Mouse (Mus musculus) hindbrain, embryonic 11.5 days (tissue): ENCODE data around the gene Arap1. TPM values are rescaled to one million over a fixed set of nuclear protein-coding genes. Genes with fewer than 3 reads are reported as not detected.

Source experiments
- ATAC-seq: fragments of 200-750 bp; cut with Nextera tagmentation; 2 replicates; pipeline ENCODE4 v1.8.0; 2017; ENCODE audit warnings: mild to moderate bottlenecking, moderate TSS enrichment, moderate library complexity; ENCODE audit not compliant: low FRiP score
- DNase-seq: peaks from one replicate; pipeline ENCODE4 v3.0.0-alpha.2; 2015; ENCODE audit warnings: low spot score
- H3K27ac ChIP-seq: fragments of 300-500 bp; sonication (generic); 2 replicates; pipeline ENCODE4 v1.5.1; 2014; ENCODE audit warnings: mild to moderate bottlenecking, low read depth, low read length
- H3K27me3 ChIP-seq: fragments of 300-500 bp; sonication (generic); 2 replicates; pipeline ENCODE4 v1.6.1; 2014; ENCODE audit warnings: mild to moderate bottlenecking, low read length, moderate library complexity, mixed read lengths; ENCODE audit not compliant: control insufficient read depth, insufficient read depth
- H3K36me3 ChIP-seq: fragments of 300-500 bp; sonication (generic); 2 replicates; pipeline ENCODE4 v1.6.1; 2014; ENCODE audit warnings: mild to moderate bottlenecking, low read length, moderate library complexity, mixed read lengths; ENCODE audit not compliant: control insufficient read depth, insufficient read depth
- H3K4me1 ChIP-seq: fragments of 300-500 bp; sonication (generic); replicated peaks from 2 replicates; pipeline ENCODE4 v1.6.1; 2014; ENCODE audit warnings: low read length, mixed read lengths; ENCODE audit not compliant: control insufficient read depth, insufficient read depth
- H3K4me2 ChIP-seq: fragments of 300-500 bp; sonication (generic); replicated peaks from 2 replicates; pipeline ENCODE4 v1.6.1; 2014; ENCODE audit warnings: mild to moderate bottlenecking, low read depth, low read length
- H3K4me3 ChIP-seq: fragments of 300-500 bp; sonication (generic); 2 replicates; pipeline ENCODE4 v1.5.1; 2014; ENCODE audit warnings: low read depth, low read length
- H3K9ac ChIP-seq: fragments of 300-500 bp; sonication (generic); 2 replicates; pipeline ENCODE4 v1.6.1; 2014; ENCODE audit warnings: low read depth, low read length
- H3K9me3 ChIP-seq: fragments of 300-500 bp; sonication (generic); 2 replicates; pipeline ENCODE4 v1.6.1; 2016; ENCODE audit warnings: low read length; ENCODE audit not compliant: control insufficient read depth
- WGBS: fragments of 180-500 bp; shearing (Covaris S2); extraction: QIAGEN DNeasy Blood & Tissue Kit; methylation state at CpG from one replicate; pipeline ENCODE4 v1.1.7; 2014; 5-methylcytosine and 5-hydroxymethylcytosine counted together
- polyA plus RNA-seq: library from polyadenylated mRNA; unstranded; fragments of >200 nt; fragmentation: Nextera tagmentation; extraction: Ambion mirVana; gene quantifications from 2 replicates; pipeline ENCODE4 v1.2.1, GENCODE M21; 2014

Arap1 gene
- polyA plus RNA-seq, 1 experiment from 2014 or later = 13.9 TPM

DNA sequence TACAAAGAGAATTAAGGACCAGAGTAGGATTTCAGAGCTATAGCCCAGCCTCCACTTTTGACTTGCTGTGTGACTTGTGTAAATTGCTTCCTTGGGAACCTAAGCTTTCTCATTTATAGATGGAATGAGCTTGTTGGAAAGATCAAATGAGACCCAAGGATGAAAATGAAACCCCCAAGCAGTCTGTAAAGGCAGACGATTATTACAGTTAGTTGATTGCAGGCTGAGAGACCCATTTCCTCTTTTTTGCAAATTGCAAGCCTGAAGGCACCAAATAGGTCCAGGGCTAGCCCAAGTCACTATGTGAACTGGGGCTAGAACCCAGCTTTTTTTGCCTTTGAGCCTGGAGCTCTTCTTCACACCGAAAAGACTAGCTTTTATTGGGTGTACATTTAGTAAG lies 36.8 kb upstream of the Arap1 start:
- no peaks in the 10 kb centered on the region for H3K4me1 ChIP-seq
- no peak overlapping the region for H3K27ac ChIP-seq
- peak overlapping the region; percentile 49; the same call in 1 of the 2 replicates for H3K4me3 ChIP-seq
- WGBS = 40% methylated on average over 2 of the region's 2 CpGs
- H3K9me3 ChIP-seq = no peaks in the 10 kb centered on the region
- ATAC-seq (no peak), DNase-seq (no peak)
- H3K36me3 ChIP-seq = no peaks in the 10 kb centered on the region
- no peaks in the 10 kb centered on the region for H3K27me3 ChIP-seq
- peak overlapping the region; percentile 35 for H3K4me2 ChIP-seq
- H3K9ac ChIP-seq = no peak overlapping the region

DNA sequence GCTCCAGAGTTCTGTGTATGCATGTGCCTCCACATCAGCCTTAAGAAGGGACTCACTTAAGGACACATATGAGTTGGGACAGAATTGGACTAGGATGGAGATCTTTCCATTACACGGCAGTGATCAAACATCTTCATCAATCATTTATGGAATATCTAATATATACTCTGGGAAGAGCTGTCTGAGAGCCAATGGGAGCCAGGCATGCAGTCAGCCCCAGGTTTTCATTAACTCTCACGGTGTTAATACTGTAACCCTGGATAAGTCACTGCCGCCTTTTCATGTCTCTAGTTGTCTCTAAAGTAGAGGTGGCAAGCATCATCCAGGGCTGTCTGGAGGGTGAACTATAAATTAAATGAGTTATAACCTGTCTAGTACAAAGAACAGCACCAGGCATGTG lies 34.8 kb upstream of the Arap1 start:
- ATAC-seq = no peak
- Histone ChIP-seq H3K27me3 (no peaks in the 10 kb centered on the region), H3K36me3 (no peaks in the 10 kb centered on the region), H3K9ac (no peak overlapping the region), H3K27ac (no peak overlapping the region), H3K4me2 (no peak overlapping the region), H3K4me3 (no peak overlapping the region), H3K9me3 (no peaks in the 10 kb centered on the region), H3K4me1 (no peaks in the 10 kb centered on the region)
- 79% methylated on average over 3 of the region's 3 CpGs for WGBS
- DNase-seq = no peak

DNA sequence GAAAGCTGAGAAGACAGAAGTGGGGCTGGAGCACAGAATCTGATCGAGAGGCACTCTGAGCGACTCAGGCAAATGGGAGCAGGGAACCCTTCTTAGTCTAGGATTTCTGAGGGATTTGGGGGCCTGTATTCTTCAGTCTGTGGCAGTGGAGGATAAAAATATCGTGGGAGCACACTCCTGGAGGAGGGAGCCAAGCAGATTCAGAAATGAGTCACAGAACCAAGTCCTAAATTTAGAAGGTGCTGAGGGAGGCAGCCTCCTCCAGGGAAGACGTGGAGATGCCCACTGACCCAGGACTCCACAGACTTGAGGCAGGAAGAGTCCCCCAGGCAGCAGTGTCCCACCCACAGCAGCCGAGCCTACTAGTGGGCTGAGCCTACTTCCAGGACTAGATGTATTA lies 33.5 kb upstream of the Arap1 start:
- Histone ChIP-seq H3K9me3 (no peaks in the 10 kb centered on the region), H3K27me3 (no peaks in the 10 kb centered on the region), H3K4me3 (no peak overlapping the region), H3K4me1 (no peaks in the 10 kb centered on the region), H3K27ac (no peak overlapping the region), H3K36me3 (no peaks in the 10 kb centered on the region), H3K9ac (no peak overlapping the region), H3K4me2 (no peak overlapping the region)
- ATAC-seq = no peak
- 68% methylated on average over 5 of the region's 5 CpGs for WGBS
- no peak for DNase-seq

DNA sequence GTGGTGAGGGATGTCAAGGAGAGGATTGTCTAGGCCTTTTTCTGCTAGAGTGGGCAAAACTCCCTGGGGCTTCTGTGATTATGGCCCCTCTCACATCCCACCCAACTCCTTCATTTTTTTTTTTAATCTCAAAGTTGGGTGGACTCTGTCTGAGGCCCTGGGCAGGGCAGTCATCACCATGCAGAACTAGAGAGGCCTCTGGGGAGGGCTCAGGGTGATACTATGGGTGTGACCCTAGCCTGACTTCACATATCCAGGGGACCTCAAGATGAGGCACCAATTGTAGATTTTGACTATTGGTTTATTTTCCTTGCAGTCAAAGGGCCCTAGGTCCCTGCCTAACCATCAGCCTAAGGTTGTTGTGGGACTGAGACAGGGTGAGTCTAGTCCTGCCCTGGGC lies 32.2 kb upstream of the Arap1 start:
- H3K27me3 ChIP-seq = peaks cover 7% of the 10 kb centered on the region
- no peak for DNase-seq
- no peaks in the 10 kb centered on the region for H3K36me3 ChIP-seq
- H3K27ac ChIP-seq = no peak overlapping the region
- H3K4me1 ChIP-seq = no peaks in the 10 kb centered on the region
- H3K4me2 ChIP-seq = no peak overlapping the region
- no peak overlapping the region for H3K4me3 ChIP-seq
- no peak overlapping the region for H3K9ac ChIP-seq
- no peaks in the 10 kb centered on the region for H3K9me3 ChIP-seq
- ATAC-seq = no peak

DNA sequence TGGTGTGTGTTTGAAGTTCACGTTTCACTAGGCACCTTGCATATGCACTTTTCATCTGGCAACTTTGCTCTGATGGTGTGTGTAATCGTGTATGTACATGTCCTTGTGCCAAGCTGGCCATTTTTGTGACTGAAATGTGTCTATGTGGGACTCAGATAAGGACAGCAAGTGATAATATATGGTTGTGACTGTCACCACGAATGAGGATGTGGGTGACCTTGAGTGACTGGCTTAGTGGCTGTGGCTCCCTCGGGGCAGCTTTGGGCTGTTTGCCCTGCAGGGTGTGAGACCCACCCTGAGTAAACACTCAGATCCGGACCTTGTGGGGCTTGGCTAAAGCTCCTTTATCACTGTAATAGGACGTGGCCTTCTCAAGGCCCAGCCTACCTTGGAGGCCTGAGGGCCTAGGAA lies 31.3 kb upstream of the Arap1 start:
- DNase-seq = no peak

DNA sequence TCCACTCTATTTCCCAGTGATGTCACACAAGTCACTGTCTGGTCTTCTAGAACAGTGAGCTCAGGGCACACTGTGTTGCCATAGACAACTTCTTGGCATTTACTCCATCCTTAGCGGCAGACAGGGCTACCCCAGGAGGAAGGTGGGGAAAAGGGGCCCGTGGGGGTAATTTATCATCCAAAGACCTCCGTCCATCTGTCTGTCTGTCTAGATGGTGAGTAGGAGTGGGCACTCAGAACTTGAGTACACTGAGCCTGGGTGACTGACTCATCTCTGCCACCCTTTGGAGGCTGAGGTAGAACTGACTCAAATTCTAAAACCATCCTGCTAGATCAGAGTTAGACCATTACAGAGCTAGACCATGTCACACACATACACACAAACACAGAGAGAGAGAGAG lies 30.9 kb upstream of the Arap1 start, which contains the start of gene Stard10:
Gene Stard10, plus strand, starts transcription at position 73 of the 400 bp plus-strand sequence.
- peaks cover 3% of the 10 kb centered on the region; the same call in 1 of the 2 replicates for H3K4me1 ChIP-seq
- no peak for ATAC-seq
- no peak within 1 kb of the TSS for H3K4me2 ChIP-seq
- 73% methylated on average over 3 of the region's 3 CpGs for WGBS
- DNase-seq = no peak
- H3K9ac ChIP-seq = no peak within 1 kb of the TSS
- H3K4me3 ChIP-seq = no peak within 1 kb of the TSS
- H3K27me3 ChIP-seq = peaks cover 14% of the 10 kb centered on the region
- no peaks in the 10 kb centered on the region for H3K36me3 ChIP-seq
- H3K27ac ChIP-seq = no peak within 1 kb of the TSS
- no peaks in the 10 kb centered on the region for H3K9me3 ChIP-seq

More for the DNA sequence above, 31.3 kb upstream of the Arap1 start:
- Histone ChIP-seq H3K4me2 (no peak overlapping the region), H3K4me1 (peaks cover under 1% of the 10 kb centered on the region; the same call in 1 of the 2 replicates), H3K36me3 (no peaks in the 10 kb centered on the region), H3K27me3 (peaks cover 11% of the 10 kb centered on the region), H3K9ac (no peak overlapping the region), H3K27ac (no peak overlapping the region), H3K4me3 (no peak overlapping the region), H3K9me3 (no peaks in the 10 kb centered on the region)
- no peak for ATAC-seq
- 72% methylated on average over 6 of the region's 6 CpGs for WGBS

DNA sequence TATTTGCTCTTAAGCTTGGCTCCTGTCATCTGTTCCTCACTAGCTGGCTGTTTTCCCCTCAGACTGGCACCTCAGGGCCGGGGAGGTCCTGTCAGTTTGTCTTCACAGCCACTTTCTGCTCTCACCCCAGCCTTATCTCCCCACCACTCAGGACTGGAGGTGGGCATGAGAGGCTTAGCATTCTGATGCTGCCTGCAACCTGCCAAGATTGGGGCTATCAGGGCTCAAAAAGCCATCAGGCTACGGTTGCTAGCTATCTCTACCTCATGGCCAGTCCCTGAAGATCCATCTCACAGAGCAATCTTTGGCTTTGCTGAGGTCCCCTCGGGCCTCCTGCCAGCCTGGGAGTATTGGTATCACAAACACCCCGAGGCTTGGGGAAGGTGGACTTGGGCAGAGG lies 29.0 kb upstream of the Arap1 start:
- WGBS = 66% methylated on average over 4 of the region's 4 CpGs

DNA sequence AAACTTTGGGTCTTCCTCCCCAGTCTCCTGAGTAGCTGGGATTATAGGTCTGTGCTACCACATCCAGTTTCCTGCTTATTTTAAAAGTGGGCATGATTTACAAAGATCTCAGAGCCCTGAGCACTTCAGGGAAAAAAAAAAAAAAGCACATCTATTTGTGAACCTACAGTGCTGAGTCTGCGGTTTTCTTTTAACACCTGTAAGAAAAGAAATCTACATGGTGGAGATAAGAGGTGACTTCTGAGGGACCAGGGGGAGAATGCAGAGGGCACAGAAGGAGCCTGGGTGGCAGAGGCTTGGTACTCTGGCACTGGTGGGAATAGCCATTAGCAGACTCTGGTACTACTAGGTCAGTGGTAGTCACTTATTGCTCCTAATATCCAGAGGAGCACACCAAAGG lies 28.1 kb upstream of the Arap1 start:
- Histone ChIP-seq H3K9me3 (no peaks in the 10 kb centered on the region), H3K4me3 (no peak overlapping the region), H3K36me3 (no peaks in the 10 kb centered on the region), H3K4me1 (peaks cover 3% of the 10 kb centered on the region; the same call in 1 of the 2 replicates), H3K27me3 (peaks cover 15% of the 10 kb centered on the region), H3K27ac (no peak overlapping the region), H3K9ac (no peak overlapping the region), H3K4me2 (no peak overlapping the region)
- DNase-seq = no peak
- 84% methylated on average over 1 of the region's 1 CpGs for WGBS
- no peak for ATAC-seq

More for the DNA sequence above, 29.0 kb upstream of the Arap1 start:
- H3K9me3 ChIP-seq = no peaks in the 10 kb centered on the region
- peaks cover 3% of the 10 kb centered on the region; the same call in 1 of the 2 replicates for H3K4me1 ChIP-seq
- H3K27ac ChIP-seq = no peak overlapping the region
- no peak overlapping the region for H3K9ac ChIP-seq
- DNase-seq (no peak), ATAC-seq (no peak)
- no peak overlapping the region for H3K4me3 ChIP-seq
- no peaks in the 10 kb centered on the region for H3K36me3 ChIP-seq
- no peak overlapping the region for H3K4me2 ChIP-seq
- peaks cover 15% of the 10 kb centered on the region for H3K27me3 ChIP-seq

DNA sequence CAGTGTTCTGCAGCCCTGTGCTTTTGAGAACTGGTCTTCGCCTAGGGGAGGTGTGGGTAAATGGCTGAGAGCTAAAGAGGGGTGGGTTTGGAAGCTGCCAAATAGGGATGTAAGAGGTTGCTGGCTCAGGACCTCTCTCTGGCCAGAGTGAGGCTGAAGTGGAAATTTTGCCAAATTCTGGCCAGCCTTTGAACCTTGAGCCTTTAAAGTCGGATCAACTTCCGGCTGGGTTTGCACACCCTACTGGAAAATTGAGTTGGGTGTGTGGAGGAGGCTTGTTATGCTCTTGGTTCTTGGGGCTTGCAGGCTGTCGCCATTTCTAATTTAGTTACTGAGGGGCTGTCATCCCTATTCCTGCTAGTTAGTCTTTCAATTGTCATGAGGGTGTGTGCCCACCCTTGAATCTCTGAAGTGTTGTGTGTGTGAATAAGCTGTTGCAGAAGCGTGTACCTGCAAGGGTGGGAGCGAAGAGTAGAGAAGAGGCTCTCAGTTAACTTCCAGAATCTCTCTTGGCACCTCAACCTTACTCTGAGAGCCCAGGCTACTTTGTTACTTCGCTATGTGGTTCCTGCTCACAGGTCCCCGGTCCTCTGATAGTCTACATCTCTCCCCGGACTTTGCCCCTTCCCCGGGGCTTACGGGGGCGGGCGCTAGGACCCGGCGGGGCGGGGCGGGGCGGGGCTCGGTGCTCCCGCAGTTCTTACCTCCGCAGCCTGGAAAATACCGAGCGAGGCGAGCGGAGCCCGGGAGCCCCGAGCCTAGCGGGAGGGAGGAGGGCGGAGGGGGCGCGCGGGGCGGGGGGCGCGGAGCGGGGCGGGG lies 27.3 kb upstream of the Arap1 start:
- Histone ChIP-seq H3K27ac (no peak overlapping the region), H3K36me3 (no peaks in the 10 kb centered on the region), H3K4me2 (peak overlapping the region; percentile 99), H3K9ac (peak overlapping the region; percentile 73), H3K4me3 (peak overlapping the region; percentile 70), H3K9me3 (no peaks in the 10 kb centered on the region), H3K27me3 (peaks cover 15% of the 10 kb centered on the region), H3K4me1 (peaks cover 3% of the 10 kb centered on the region; the same call in 1 of the 2 replicates)
- DNase-seq = peak; percentile 75
- WGBS = 8% methylated on average over 19 of the region's 37 CpGs
- ATAC-seq = peak; percentile 82
